Mouse (Mus musculus): ENCODE measurements around the gene Adam10. TPM values are rescaled to one million over a fixed set of nuclear protein-coding genes. Genes with fewer than 3 reads are reported as not detected.

Adam10 gene
- polyA plus RNA-seq, 1 experiment, result not detected

- H3K4me3 ChIP-seq (ENCODE audit: insufficient read depth, low read depth, low read length), result no peak overlapping the region
- H3K27ac ChIP-seq (ENCODE audit: insufficient read depth, low read depth, low read length), result no peak overlapping the region
- TF ChIP-seq CTCF (IDR thresholded peaks at IDR 0.05; ENCODE audit: insufficient read depth, low read depth, low read length) (no peak), POLR2A (IDR thresholded peaks at IDR 0.05; ENCODE audit: insufficient read depth, low read depth, low read length) (no peak)
- peaks cover 3% of the 10 kb centered on the region for H3K4me1 ChIP-seq (ENCODE audit: control insufficient read depth, insufficient read depth, low read length)
Observed at GRCm38 (mm10) chr9:70731079-70731478, 52.3 kb downstream of the Adam10 start.

- 100% methylated on average over 2 of the region's 2 CpGs for WGBS
- Histone ChIP-seq H3K27ac (ENCODE audit: insufficient read depth, low read depth, low read length) (no peak overlapping the region), H3K4me3 (ENCODE audit: insufficient read depth, low read depth, low read length) (no peak overlapping the region), H3K4me1 (ENCODE audit: control insufficient read depth, insufficient read depth, low read length) (peaks cover 3% of the 10 kb centered on the region)
- TF ChIP-seq POLR2A (IDR thresholded peaks at IDR 0.05; ENCODE audit: insufficient read depth, low read depth, low read length), result no peak
- no peak for TF ChIP-seq CTCF (IDR thresholded peaks at IDR 0.05; ENCODE audit: insufficient read depth, low read depth, low read length)
Observed at GRCm38 (mm10) chr9:70733208-70733607, 54.4 kb downstream of the Adam10 start.

- Histone ChIP-seq H3K4me1 (ENCODE audit: control insufficient read depth, insufficient read depth, low read length) (no peaks in the 10 kb centered on the region), H3K27ac (ENCODE audit: insufficient read depth, low read depth, low read length) (no peak overlapping the region), H3K4me3 (ENCODE audit: insufficient read depth, low read depth, low read length) (no peak overlapping the region)
- TF ChIP-seq CTCF (IDR thresholded peaks at IDR 0.05; ENCODE audit: insufficient read depth, low read depth, low read length), result no peak
- TF ChIP-seq POLR2A (IDR thresholded peaks at IDR 0.05; ENCODE audit: insufficient read depth, low read depth, low read length), result no peak
- 81% methylated on average over 5 of the region's 5 CpGs for WGBS
Observed at GRCm38 (mm10) chr9:70739998-70740397, 61.2 kb downstream of the Adam10 start.

GRCm38 (mm10) chr9:70751504-70752222, 72.9 kb downstream of the Adam10 start:
- WGBS, result 94% methylated on average over 3 of the region's 3 CpGs
- no peaks in the 10 kb centered on the region for H3K4me1 ChIP-seq (ENCODE audit: control insufficient read depth, insufficient read depth, low read length)
- H3K27ac ChIP-seq (ENCODE audit: insufficient read depth, low read depth, low read length), result no peak overlapping the region
- H3K4me3 ChIP-seq (ENCODE audit: insufficient read depth, low read depth, low read length), result no peak overlapping the region
- TF ChIP-seq POLR2A (IDR thresholded peaks at IDR 0.05; ENCODE audit: insufficient read depth, low read depth, low read length) (no peak), CTCF (IDR thresholded peaks at IDR 0.05; ENCODE audit: insufficient read depth, low read depth, low read length) (no peak)

GRCm38 (mm10) chr9:70760974-70761373, 82.2 kb downstream of the Adam10 start:
- Histone ChIP-seq H3K4me3 (ENCODE audit: insufficient read depth, low read depth, low read length) (no peak overlapping the region), H3K4me1 (ENCODE audit: control insufficient read depth, insufficient read depth, low read length) (no peaks in the 10 kb centered on the region), H3K27ac (ENCODE audit: insufficient read depth, low read depth, low read length) (no peak overlapping the region)
- 83% methylated on average over 5 of the region's 5 CpGs for WGBS
- no peak for TF ChIP-seq POLR2A (IDR thresholded peaks at IDR 0.05; ENCODE audit: insufficient read depth, low read depth, low read length)
- TF ChIP-seq CTCF (IDR thresholded peaks at IDR 0.05; ENCODE audit: insufficient read depth, low read depth, low read length), result no peak

GRCm38 (mm10) chr9:70775517-70775916, 96.7 kb downstream of the Adam10 start:
- Histone ChIP-seq H3K4me1 (ENCODE audit: control insufficient read depth, insufficient read depth, low read length) (peaks cover 2% of the 10 kb centered on the region; the same call in 1 of the 2 replicates), H3K27ac (ENCODE audit: insufficient read depth, low read depth, low read length) (no peak overlapping the region), H3K4me3 (ENCODE audit: insufficient read depth, low read depth, low read length) (no peak overlapping the region)
- TF ChIP-seq CTCF (IDR thresholded peaks at IDR 0.05; ENCODE audit: insufficient read depth, low read depth, low read length) (no peak), POLR2A (IDR thresholded peaks at IDR 0.05; ENCODE audit: insufficient read depth, low read depth, low read length) (no peak)
- WGBS, result 97% methylated on average over 2 of the region's 2 CpGs

- Histone ChIP-seq H3K4me1 (ENCODE audit: control insufficient read depth, insufficient read depth, low read length) (no peaks in the 10 kb centered on the region), H3K4me3 (ENCODE audit: insufficient read depth, low read depth, low read length) (no peak overlapping the region), H3K27ac (ENCODE audit: insufficient read depth, low read depth, low read length) (no peak overlapping the region)
- no peak for TF ChIP-seq POLR2A (IDR thresholded peaks at IDR 0.05; ENCODE audit: insufficient read depth, low read depth, low read length)
- TF ChIP-seq CTCF (IDR thresholded peaks at IDR 0.05; ENCODE audit: insufficient read depth, low read depth, low read length), result no peak
- 87% methylated on average over 3 of the region's 3 CpGs for WGBS
Observed at GRCm38 (mm10) chr9:70782191-70782590, 103.4 kb downstream of the Adam10 start.

GRCm38 (mm10) chr9:70788705-70789104, 109.9 kb downstream of the Adam10 start:
- WGBS, result 68% methylated on average over 7 of the region's 7 CpGs
- Histone ChIP-seq H3K4me3 (ENCODE audit: insufficient read depth, low read depth, low read length) (no peak overlapping the region), H3K27ac (ENCODE audit: insufficient read depth, low read depth, low read length) (no peak overlapping the region), H3K4me1 (ENCODE audit: control insufficient read depth, insufficient read depth, low read length) (no peaks in the 10 kb centered on the region)
- TF ChIP-seq CTCF (IDR thresholded peaks at IDR 0.05; ENCODE audit: insufficient read depth, low read depth, low read length), result no peak
- TF ChIP-seq POLR2A (IDR thresholded peaks at IDR 0.05; ENCODE audit: insufficient read depth, low read depth, low read length), result no peak

GRCm38 (mm10) chr9:70790621-70791020, 111.8 kb downstream of the Adam10 start:
- Histone ChIP-seq H3K4me1 (ENCODE audit: control insufficient read depth, insufficient read depth, low read length) (no peaks in the 10 kb centered on the region), H3K4me3 (ENCODE audit: insufficient read depth, low read depth, low read length) (no peak overlapping the region), H3K27ac (ENCODE audit: insufficient read depth, low read depth, low read length) (no peak overlapping the region)
- no peak for TF ChIP-seq POLR2A (IDR thresholded peaks at IDR 0.05; ENCODE audit: insufficient read depth, low read depth, low read length)
- TF ChIP-seq CTCF (IDR thresholded peaks at IDR 0.05; ENCODE audit: insufficient read depth, low read depth, low read length), result no peak
- 76% methylated on average over 4 of the region's 4 CpGs for WGBS

Measured in olfactory bulb, adult 2 months (tissue).